Mouse (Mus musculus) neural tube, embryonic 14.5 days (tissue): ENCODE measurements around the gene Prr23a3. TPM values are rescaled to one million over a fixed set of nuclear protein-coding genes. Genes with fewer than 3 reads are reported as not detected.

ENCODE experiments used
- ATAC-seq: fragments of 200-750 bp; cut with Nextera tagmentation; 2 replicates; pipeline ENCODE4 v1.8.0; 2017; ENCODE audit warnings: low read depth, mild to moderate bottlenecking, moderate TSS enrichment, moderate library complexity
- H3K27ac ChIP-seq: fragments of 300-500 bp; sonication (generic); 2 replicates; pipeline ENCODE4 v1.5.1; 2014; ENCODE audit warnings: low read depth, mild to moderate bottlenecking, control low read depth, low read length, moderate library complexity, mixed read lengths
- H3K27me3 ChIP-seq: fragments of 300-500 bp; sonication (generic); 2 replicates; pipeline ENCODE4 v1.6.1; 2014; ENCODE audit warnings: low read length; ENCODE audit not compliant: control insufficient read depth, insufficient read depth
- H3K36me3 ChIP-seq: fragments of 300-500 bp; sonication (generic); 2 replicates; pipeline ENCODE4 v1.6.1; 2014; ENCODE audit warnings: low read length, mixed read lengths; ENCODE audit not compliant: control insufficient read depth, insufficient read depth
- H3K4me1 ChIP-seq: fragments of 300-500 bp; sonication (generic); 2 replicates; pipeline ENCODE4 v1.6.1; 2014; ENCODE audit warnings: low read length; ENCODE audit not compliant: control insufficient read depth, insufficient read depth
- H3K4me2 ChIP-seq: fragments of 300-500 bp; sonication (generic); 2 replicates; pipeline ENCODE4 v1.6.1; 2014; ENCODE audit warnings: mild to moderate bottlenecking, low read depth, low read length, control low read depth
- H3K4me3 ChIP-seq: fragments of 300-500 bp; sonication (generic); 2 replicates; pipeline ENCODE4 v1.5.1; 2014; ENCODE audit warnings: low read depth, low read length, control low read depth, mixed read lengths
- H3K9ac ChIP-seq: fragments of 300-500 bp; sonication (generic); replicated peaks from 2 replicates; pipeline ENCODE4 v1.6.1; 2014; ENCODE audit warnings: low read depth, mild to moderate bottlenecking, control low read depth, low read length, mixed read lengths
- H3K9me3 ChIP-seq: fragments of 300-500 bp; sonication (generic); 2 replicates; pipeline ENCODE4 v1.6.1; 2016; ENCODE audit warnings: low read length; ENCODE audit not compliant: control insufficient read depth
- WGBS: fragments of 180-500 bp; shearing (Covaris S2); extraction: QIAGEN DNeasy Blood & Tissue Kit; methylation state at CpG from one replicate; pipeline ENCODE4 v1.1.7; 2014; 5-methylcytosine and 5-hydroxymethylcytosine counted together
- polyA plus RNA-seq: library from polyadenylated mRNA; unstranded; fragments of >200 nt; fragmentation: Nextera tagmentation; extraction: Ambion mirVana; gene quantifications from 2 replicates; pipeline ENCODE4 v1.2.1, GENCODE M21; 2014

The Prr23a3 gene
- polyA plus RNA-seq, result 0.14 TPM in 1 of 2 replicates, not detected in the other

GRCm38 (mm10) chr9:98864571-98864970 is at the start of gene Prr23a3:
TSS of gene Prr23a3 (plus strand) at chr9:98864767.
- H3K4me1 ChIP-seq, result no peaks in the 10 kb centered on the region
- no peak within 1 kb of the TSS for H3K27ac ChIP-seq
- no peaks in the 10 kb centered on the region for H3K27me3 ChIP-seq
- H3K4me2 ChIP-seq, result no peak within 1 kb of the TSS
- no peak within 1 kb of the TSS for H3K9ac ChIP-seq
- 56% methylated on average over 22 of the region's 22 CpGs for WGBS
- no peaks in the 10 kb centered on the region for H3K36me3 ChIP-seq
- no peak within 1 kb of the TSS for H3K4me3 ChIP-seq
- ATAC-seq, result no peak
- no peaks in the 10 kb centered on the region for H3K9me3 ChIP-seq

- no peaks in the 10 kb centered on the region for H3K9me3 ChIP-seq
- ATAC-seq, result no peak
- H3K4me2 ChIP-seq, result no peak overlapping the region
- H3K4me3 ChIP-seq, result no peak overlapping the region
- WGBS, result 82% methylated on average over 3 of the region's 3 CpGs
- no peaks in the 10 kb centered on the region for H3K27me3 ChIP-seq
- no peaks in the 10 kb centered on the region for H3K4me1 ChIP-seq
- H3K9ac ChIP-seq, result no peak overlapping the region
- H3K36me3 ChIP-seq, result no peaks in the 10 kb centered on the region
- no peak overlapping the region for H3K27ac ChIP-seq
Observed at GRCm38 (mm10) chr9:98816066-98816465, 48.5 kb upstream of the Prr23a3 start.

GRCm38 (mm10) chr9:98817592-98817991 is 47.0 kb upstream of the Prr23a3 start:
- no peak for ATAC-seq

GRCm38 (mm10) chr9:98818971-98819370 is 45.6 kb upstream of the Prr23a3 start:
- Histone ChIP-seq H3K4me3 (no peak overlapping the region), H3K9ac (no peak overlapping the region), H3K36me3 (no peaks in the 10 kb centered on the region), H3K27ac (no peak overlapping the region), H3K4me1 (no peaks in the 10 kb centered on the region), H3K27me3 (no peaks in the 10 kb centered on the region), H3K9me3 (no peaks in the 10 kb centered on the region), H3K4me2 (no peak overlapping the region)
- 82% methylated on average over 5 of the region's 5 CpGs for WGBS
- ATAC-seq, result no peak

More at GRCm38 (mm10) chr9:98817592-98817991, 47.0 kb upstream of the Prr23a3 start:
- H3K9ac ChIP-seq, result no peak overlapping the region
- H3K36me3 ChIP-seq, result no peaks in the 10 kb centered on the region
- H3K4me1 ChIP-seq, result no peaks in the 10 kb centered on the region
- H3K9me3 ChIP-seq, result no peaks in the 10 kb centered on the region
- H3K27me3 ChIP-seq, result no peaks in the 10 kb centered on the region
- no peak overlapping the region for H3K4me2 ChIP-seq
- no peak overlapping the region for H3K27ac ChIP-seq
- no peak overlapping the region for H3K4me3 ChIP-seq
- 86% methylated on average over 7 of the region's 7 CpGs for WGBS

GRCm38 (mm10) chr9:98819481-98819880 is 45.1 kb upstream of the Prr23a3 start:
- Histone ChIP-seq H3K27ac (no peak overlapping the region), H3K27me3 (no peaks in the 10 kb centered on the region), H3K4me1 (no peaks in the 10 kb centered on the region), H3K36me3 (no peaks in the 10 kb centered on the region), H3K9me3 (no peaks in the 10 kb centered on the region), H3K4me2 (no peak overlapping the region), H3K4me3 (no peak overlapping the region), H3K9ac (no peak overlapping the region)
- 96% methylated on average over 2 of the region's 2 CpGs for WGBS
- ATAC-seq, result no peak

- Histone ChIP-seq H3K36me3 (no peaks in the 10 kb centered on the region), H3K27ac (no peak overlapping the region), H3K4me3 (no peak overlapping the region), H3K4me1 (no peaks in the 10 kb centered on the region), H3K27me3 (no peaks in the 10 kb centered on the region), H3K9ac (no peak overlapping the region), H3K9me3 (no peaks in the 10 kb centered on the region), H3K4me2 (no peak overlapping the region)
- 87% methylated on average over 4 of the region's 4 CpGs for WGBS
- ATAC-seq, result no peak
Observed at GRCm38 (mm10) chr9:98820461-98820860, 44.1 kb upstream of the Prr23a3 start.

GRCm38 (mm10) chr9:98821067-98821466 is 43.5 kb upstream of the Prr23a3 start:
- Histone ChIP-seq H3K36me3 (no peaks in the 10 kb centered on the region), H3K9ac (no peak overlapping the region), H3K4me1 (no peaks in the 10 kb centered on the region), H3K27me3 (no peaks in the 10 kb centered on the region), H3K4me3 (no peak overlapping the region), H3K4me2 (no peak overlapping the region), H3K27ac (no peak overlapping the region), H3K9me3 (no peaks in the 10 kb centered on the region)
- no peak for ATAC-seq

GRCm38 (mm10) chr9:98823805-98824204 is 40.8 kb upstream of the Prr23a3 start:
- Histone ChIP-seq H3K4me3 (no peak overlapping the region), H3K4me2 (no peak overlapping the region), H3K27ac (no peak overlapping the region), H3K9me3 (no peaks in the 10 kb centered on the region), H3K4me1 (no peaks in the 10 kb centered on the region), H3K27me3 (no peaks in the 10 kb centered on the region), H3K36me3 (no peaks in the 10 kb centered on the region), H3K9ac (no peak overlapping the region)
- ATAC-seq, result no peak
- 87% methylated on average over 7 of the region's 7 CpGs for WGBS

GRCm38 (mm10) chr9:98829508-98829907 is 35.1 kb upstream of the Prr23a3 start:
- Histone ChIP-seq H3K4me3 (no peak overlapping the region), H3K27me3 (no peaks in the 10 kb centered on the region), H3K36me3 (no peaks in the 10 kb centered on the region), H3K27ac (no peak overlapping the region), H3K9ac (no peak overlapping the region), H3K9me3 (no peaks in the 10 kb centered on the region), H3K4me2 (no peak overlapping the region), H3K4me1 (no peaks in the 10 kb centered on the region)
- no peak for ATAC-seq
- 81% methylated on average over 5 of the region's 5 CpGs for WGBS
